Mouse (Mus musculus): ENCODE measurements at regions not wholly inside any gene's neighbourhood (a gene's known extent, or its start where the extent isn't known, plus 50 kb on each side); places are given as distances from the start of the nearest gene placed in this dataset.

GRCm38 (mm10) chr9:78769168-78769567, 153.8 kb downstream of the Cd109 start:
- H3K27me3 ChIP-seq (ENCODE audit: control insufficient read depth, insufficient read depth, low read depth, low read length), result no peaks in the 10 kb centered on the region
- H3K4me2 ChIP-seq (ENCODE audit: low read depth, low read length), result no peak overlapping the region
- no peak overlapping the region for H3K4me3 ChIP-seq (ENCODE audit: low read length)
- no peak for ATAC-seq (ENCODE audit: low read depth)
- H3K27ac ChIP-seq (ENCODE audit: low read length), result no peak overlapping the region
- no peaks in the 10 kb centered on the region for H3K9me3 ChIP-seq (ENCODE audit: control insufficient read depth, low read length)
- H3K4me1 ChIP-seq (replicated peaks; ENCODE audit: control insufficient read depth, insufficient read depth, low read length), result no peaks in the 10 kb centered on the region
- H3K9ac ChIP-seq (ENCODE audit: low read length), result no peak overlapping the region
- no peaks in the 10 kb centered on the region for H3K36me3 ChIP-seq (ENCODE audit: control insufficient read depth, insufficient read depth, low read length)
- WGBS, result 37% methylated on average over 5 of the region's 5 CpGs

GRCm38 (mm10) chr9:78773936-78774335, 158.6 kb downstream of the Cd109 start:
- no peak overlapping the region for H3K27ac ChIP-seq (ENCODE audit: low read length)
- no peak overlapping the region for H3K4me2 ChIP-seq (ENCODE audit: low read depth, low read length)
- H3K36me3 ChIP-seq (ENCODE audit: control insufficient read depth, insufficient read depth, low read length), result no peaks in the 10 kb centered on the region
- H3K4me1 ChIP-seq (replicated peaks; ENCODE audit: control insufficient read depth, insufficient read depth, low read length), result no peaks in the 10 kb centered on the region
- WGBS, result 42% methylated on average over 3 of the region's 3 CpGs
- no peak overlapping the region for H3K9ac ChIP-seq (ENCODE audit: low read length)
- ATAC-seq (ENCODE audit: low read depth), result no peak
- no peaks in the 10 kb centered on the region for H3K27me3 ChIP-seq (ENCODE audit: control insufficient read depth, insufficient read depth, low read depth, low read length)
- no peaks in the 10 kb centered on the region for H3K9me3 ChIP-seq (ENCODE audit: control insufficient read depth, low read length)
- no peak overlapping the region for H3K4me3 ChIP-seq (ENCODE audit: low read length)

- ATAC-seq (ENCODE audit: low read depth), result 0 out of 2 replicates have a peak, but pooled peaks have one; percentile 51
- H3K36me3 ChIP-seq (ENCODE audit: control insufficient read depth, insufficient read depth, low read length), result no peaks in the 10 kb centered on the region
- no peaks in the 10 kb centered on the region for H3K27me3 ChIP-seq (ENCODE audit: control insufficient read depth, insufficient read depth, low read depth, low read length)
- no peaks in the 10 kb centered on the region for H3K4me1 ChIP-seq (replicated peaks; ENCODE audit: control insufficient read depth, insufficient read depth, low read length)
- H3K4me3 ChIP-seq (ENCODE audit: low read length), result no peak overlapping the region
- no peaks in the 10 kb centered on the region for H3K9me3 ChIP-seq (ENCODE audit: control insufficient read depth, low read length)
- no peak overlapping the region for H3K9ac ChIP-seq (ENCODE audit: low read length)
- WGBS, result 6% methylated on average over 5 of the region's 5 CpGs
- no peak overlapping the region for H3K4me2 ChIP-seq (ENCODE audit: low read depth, low read length)
- no peak overlapping the region for H3K27ac ChIP-seq (ENCODE audit: low read length)
Measured at GRCm38 (mm10) chr9:78775462-78775861, 160.1 kb downstream of the Cd109 start.

GRCm38 (mm10) chr9:78780595-78780994, 165.2 kb downstream of the Cd109 start:
- H3K4me2 ChIP-seq (ENCODE audit: low read depth, low read length), result no peak overlapping the region
- H3K9ac ChIP-seq (ENCODE audit: low read length), result no peak overlapping the region
- H3K9me3 ChIP-seq (ENCODE audit: control insufficient read depth, low read length), result no peaks in the 10 kb centered on the region
- no peak overlapping the region for H3K4me3 ChIP-seq (ENCODE audit: low read length)
- no peaks in the 10 kb centered on the region for H3K27me3 ChIP-seq (ENCODE audit: control insufficient read depth, insufficient read depth, low read depth, low read length)
- H3K27ac ChIP-seq (ENCODE audit: low read length), result no peak overlapping the region
- no peaks in the 10 kb centered on the region for H3K4me1 ChIP-seq (replicated peaks; ENCODE audit: control insufficient read depth, insufficient read depth, low read length)
- WGBS, result 57% methylated on average over 4 of the region's 4 CpGs
- ATAC-seq (ENCODE audit: low read depth), result 0 out of 2 replicates have a peak, but pooled peaks have one; percentile 38
- H3K36me3 ChIP-seq (ENCODE audit: control insufficient read depth, insufficient read depth, low read length), result no peaks in the 10 kb centered on the region

- WGBS, result 86% methylated on average over 4 of the region's 4 CpGs
- no peaks in the 10 kb centered on the region for H3K9me3 ChIP-seq (ENCODE audit: control insufficient read depth, low read length)
- no peaks in the 10 kb centered on the region for H3K4me1 ChIP-seq (replicated peaks; ENCODE audit: control insufficient read depth, insufficient read depth, low read length)
- H3K27me3 ChIP-seq (ENCODE audit: control insufficient read depth, insufficient read depth, low read depth, low read length), result no peaks in the 10 kb centered on the region
- no peak overlapping the region for H3K4me2 ChIP-seq (ENCODE audit: low read depth, low read length)
- H3K9ac ChIP-seq (ENCODE audit: low read length), result no peak overlapping the region
- no peak overlapping the region for H3K27ac ChIP-seq (ENCODE audit: low read length)
- no peak overlapping the region for H3K4me3 ChIP-seq (ENCODE audit: low read length)
- no peaks in the 10 kb centered on the region for H3K36me3 ChIP-seq (ENCODE audit: control insufficient read depth, insufficient read depth, low read length)
- ATAC-seq (ENCODE audit: low read depth), result no peak
Measured at GRCm38 (mm10) chr9:78782297-78782696, 167.0 kb downstream of the Cd109 start.

- ATAC-seq (ENCODE audit: low read depth), result no peak
- Histone ChIP-seq H3K4me2 (ENCODE audit: low read depth, low read length) (no peak overlapping the region), H3K4me1 (replicated peaks; ENCODE audit: control insufficient read depth, insufficient read depth, low read length) (no peaks in the 10 kb centered on the region), H3K9ac (ENCODE audit: low read length) (no peak overlapping the region), H3K27ac (ENCODE audit: low read length) (no peak overlapping the region), H3K36me3 (ENCODE audit: control insufficient read depth, insufficient read depth, low read length) (no peaks in the 10 kb centered on the region), H3K4me3 (ENCODE audit: low read length) (no peak overlapping the region), H3K9me3 (ENCODE audit: control insufficient read depth, low read length) (no peaks in the 10 kb centered on the region), H3K27me3 (ENCODE audit: control insufficient read depth, insufficient read depth, low read depth, low read length) (no peaks in the 10 kb centered on the region)
- 51% methylated on average over 8 of the region's 8 CpGs for WGBS
Measured at GRCm38 (mm10) chr9:78782860-78783259, 167.5 kb downstream of the Cd109 start.

GRCm38 (mm10) chr9:78787866-78788265, 172.5 kb downstream of the Cd109 start:
- H3K27me3 ChIP-seq (ENCODE audit: control insufficient read depth, insufficient read depth, low read depth, low read length), result no peaks in the 10 kb centered on the region
- H3K4me2 ChIP-seq (ENCODE audit: low read depth, low read length), result no peak overlapping the region
- no peak overlapping the region for H3K27ac ChIP-seq (ENCODE audit: low read length)
- 4% methylated on average over 1 of the region's 1 CpGs for WGBS
- H3K9me3 ChIP-seq (ENCODE audit: control insufficient read depth, low read length), result no peaks in the 10 kb centered on the region
- no peak overlapping the region for H3K9ac ChIP-seq (ENCODE audit: low read length)
- H3K4me3 ChIP-seq (ENCODE audit: low read length), result no peak overlapping the region
- no peaks in the 10 kb centered on the region for H3K4me1 ChIP-seq (replicated peaks; ENCODE audit: control insufficient read depth, insufficient read depth, low read length)
- peak; percentile 54; the same call in 1 of the 2 replicates for ATAC-seq (ENCODE audit: low read depth)
- H3K36me3 ChIP-seq (ENCODE audit: control insufficient read depth, insufficient read depth, low read length), result no peaks in the 10 kb centered on the region

- no peaks in the 10 kb centered on the region for H3K9me3 ChIP-seq (ENCODE audit: control insufficient read depth, low read length)
Measured at GRCm38 (mm10) chr9:78789703-78790102, 174.4 kb downstream of the Cd109 start.

GRCm38 (mm10) chr9:78790155-78790554, 174.8 kb downstream of the Cd109 start:
- WGBS, result 64% methylated on average over 2 of the region's 2 CpGs
- Histone ChIP-seq H3K9ac (ENCODE audit: low read length) (no peak overlapping the region), H3K36me3 (ENCODE audit: control insufficient read depth, insufficient read depth, low read length) (no peaks in the 10 kb centered on the region), H3K27me3 (ENCODE audit: control insufficient read depth, insufficient read depth, low read depth, low read length) (no peaks in the 10 kb centered on the region), H3K4me1 (replicated peaks; ENCODE audit: control insufficient read depth, insufficient read depth, low read length) (no peaks in the 10 kb centered on the region), H3K27ac (ENCODE audit: low read length) (no peak overlapping the region), H3K4me2 (ENCODE audit: low read depth, low read length) (no peak overlapping the region), H3K4me3 (ENCODE audit: low read length) (no peak overlapping the region), H3K9me3 (ENCODE audit: control insufficient read depth, low read length) (no peaks in the 10 kb centered on the region)
- no peak for ATAC-seq (ENCODE audit: low read depth)

More at GRCm38 (mm10) chr9:78789703-78790102, 174.4 kb downstream of the Cd109 start:
- no peaks in the 10 kb centered on the region for H3K27me3 ChIP-seq (ENCODE audit: control insufficient read depth, insufficient read depth, low read depth, low read length)
- no peaks in the 10 kb centered on the region for H3K36me3 ChIP-seq (ENCODE audit: control insufficient read depth, insufficient read depth, low read length)
- no peaks in the 10 kb centered on the region for H3K4me1 ChIP-seq (replicated peaks; ENCODE audit: control insufficient read depth, insufficient read depth, low read length)
- no peak overlapping the region for H3K9ac ChIP-seq (ENCODE audit: low read length)
- H3K27ac ChIP-seq (ENCODE audit: low read length), result no peak overlapping the region
- ATAC-seq (ENCODE audit: low read depth), result no peak
- H3K4me3 ChIP-seq (ENCODE audit: low read length), result no peak overlapping the region
- no peak overlapping the region for H3K4me2 ChIP-seq (ENCODE audit: low read depth, low read length)

GRCm38 (mm10) chr9:78795801-78796200, 180.5 kb downstream of the Cd109 start:
- H3K27ac ChIP-seq (ENCODE audit: low read length), result no peak overlapping the region
- WGBS, result 19% methylated on average over 1 of the region's 1 CpGs

More at GRCm38 (mm10) chr9:78795801-78796200, 180.5 kb downstream of the Cd109 start:
- ATAC-seq (ENCODE audit: low read depth), result no peak
- H3K36me3 ChIP-seq (ENCODE audit: control insufficient read depth, insufficient read depth, low read length), result no peaks in the 10 kb centered on the region
- H3K4me3 ChIP-seq (ENCODE audit: low read length), result no peak overlapping the region
- no peak overlapping the region for H3K4me2 ChIP-seq (ENCODE audit: low read depth, low read length)
- no peaks in the 10 kb centered on the region for H3K27me3 ChIP-seq (ENCODE audit: control insufficient read depth, insufficient read depth, low read depth, low read length)
- no peaks in the 10 kb centered on the region for H3K4me1 ChIP-seq (replicated peaks; ENCODE audit: control insufficient read depth, insufficient read depth, low read length)
- H3K9ac ChIP-seq (ENCODE audit: low read length), result no peak overlapping the region
- H3K9me3 ChIP-seq (ENCODE audit: control insufficient read depth, low read length), result no peaks in the 10 kb centered on the region
